Mouse (Mus musculus) erythroid progenitor cell, adult 5-6 weeks (primary cell): ENCODE measurements around the gene Cd276. TPM values are rescaled to one million over a fixed set of nuclear protein-coding genes. Genes with fewer than 3 reads are reported as not detected.

Source experiments
- ATAC-seq: replicated peaks from 2 replicates; pipeline ENCODE4 v1.8.0; 2016; ENCODE audit warnings: moderate number of reproducible peaks, mild to moderate bottlenecking, moderate TSS enrichment, inconsistent platforms; ENCODE audit not compliant: poor library complexity, low FRiP score, severe bottlenecking
- total RNA-seq, 2 experiments: library from RNA; stranded (forward) in 1 of 2; stranded (reverse) in 1 of 2; fragments of 150-400 nt in 1 of 2; fragments of 186-747, 209-891 nt in 1 of 2; gene quantifications; 2 replicates each; pipeline versions ENCODE4 v1.2.3 to v1.2.4; 2015 to 2017; ENCODE audit warnings: low replicate concordance in 2 of 2

Cd276 gene
- total RNA-seq, 2 experiments from 2014 or later, result not detected

GRCm38 (mm10) chr9:58554056-58554907, 955 bp downstream of the Cd276 start:
- no peak for ATAC-seq

- ATAC-seq, result no peak
These were observed 3.2 kb downstream of the Cd276 start for GRCm38 (mm10) chr9:58552083-58552482.

DNA sequence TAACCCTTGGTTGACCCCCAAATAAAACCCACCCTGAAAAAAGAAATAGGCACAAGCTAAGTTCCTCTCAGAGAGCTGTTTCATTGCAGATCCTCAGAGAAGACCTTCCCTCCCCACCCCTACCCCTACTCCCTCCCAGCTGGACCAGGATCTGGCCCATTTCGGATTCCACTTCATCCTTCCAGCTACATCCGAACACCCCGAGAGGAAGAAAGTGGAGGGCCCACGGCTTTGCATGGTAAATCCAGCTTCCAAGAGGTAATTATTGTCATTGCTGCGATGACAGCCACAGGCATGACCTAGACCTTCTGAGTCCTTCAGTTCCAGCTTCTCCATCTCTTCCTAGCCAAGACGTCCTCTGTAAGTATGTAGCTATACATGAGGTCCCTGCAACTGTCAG, 4.3 kb downstream of the Cd276 start:
- no peak for ATAC-seq

DNA sequence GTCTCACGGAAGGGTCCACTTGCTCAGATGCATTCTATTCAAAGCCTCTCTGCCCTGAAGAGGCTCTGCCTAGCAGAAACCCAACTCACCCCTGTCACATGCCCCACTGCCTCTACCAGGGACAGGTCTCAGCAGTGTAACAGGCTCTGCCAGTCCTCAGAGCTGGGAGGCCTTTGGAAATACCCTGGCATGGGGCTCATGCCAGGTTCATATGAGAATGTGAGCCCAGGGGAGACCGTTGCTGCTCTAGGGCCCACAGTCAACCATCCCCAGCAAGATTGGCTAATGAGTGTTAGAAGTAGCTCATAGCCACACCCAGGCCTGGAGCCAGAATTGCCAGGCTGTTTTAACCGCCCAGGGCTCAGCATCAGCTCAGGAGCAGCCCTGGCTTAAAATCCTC, 5.5 kb downstream of the Cd276 start:
- ATAC-seq, result no peak

DNA sequence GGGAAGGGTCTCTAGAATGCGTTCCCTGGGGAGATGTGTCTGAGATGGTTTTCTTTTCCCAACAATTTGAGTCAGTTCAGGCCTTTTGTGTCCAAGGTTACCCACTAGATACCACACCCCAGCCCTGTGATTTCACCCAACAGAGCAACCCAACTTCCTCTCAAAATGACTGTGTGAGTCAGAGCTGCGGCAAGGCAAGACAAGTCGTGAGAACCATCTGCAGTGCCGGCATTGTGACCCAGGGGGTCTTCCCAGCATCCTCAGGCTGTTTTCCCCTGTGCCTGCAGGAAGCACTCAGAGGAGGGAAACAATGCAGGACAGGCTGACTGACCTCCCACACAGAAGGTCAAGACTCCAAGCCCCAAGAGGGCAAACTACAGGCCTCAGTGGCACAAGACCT, 6.3 kb downstream of the Cd276 start:
- no peak for ATAC-seq

GRCm38 (mm10) chr9:58546630-58547360, 8.4 kb downstream of the Cd276 start:
- no peak for ATAC-seq

DNA sequence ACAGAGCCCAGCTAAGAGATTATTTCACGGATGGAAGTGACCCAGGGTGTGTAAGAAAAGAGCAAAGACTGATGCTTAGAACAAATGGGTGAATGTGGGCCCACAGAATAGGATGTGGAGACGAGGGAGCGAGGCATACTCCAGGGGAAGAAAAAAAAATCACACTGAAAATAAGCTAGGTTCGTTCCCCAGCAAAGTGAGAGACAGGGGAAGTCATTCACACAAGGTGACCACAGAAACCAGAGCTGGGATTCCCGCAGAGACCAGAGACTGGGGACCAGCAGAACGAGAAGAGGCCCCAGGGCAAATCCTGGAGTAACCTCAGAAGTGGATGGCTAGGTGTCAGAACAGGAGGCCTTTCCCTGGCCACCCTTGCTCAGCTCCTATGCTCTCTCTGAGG, 9.8 kb downstream of the Cd276 start:
- no peak for ATAC-seq

DNA sequence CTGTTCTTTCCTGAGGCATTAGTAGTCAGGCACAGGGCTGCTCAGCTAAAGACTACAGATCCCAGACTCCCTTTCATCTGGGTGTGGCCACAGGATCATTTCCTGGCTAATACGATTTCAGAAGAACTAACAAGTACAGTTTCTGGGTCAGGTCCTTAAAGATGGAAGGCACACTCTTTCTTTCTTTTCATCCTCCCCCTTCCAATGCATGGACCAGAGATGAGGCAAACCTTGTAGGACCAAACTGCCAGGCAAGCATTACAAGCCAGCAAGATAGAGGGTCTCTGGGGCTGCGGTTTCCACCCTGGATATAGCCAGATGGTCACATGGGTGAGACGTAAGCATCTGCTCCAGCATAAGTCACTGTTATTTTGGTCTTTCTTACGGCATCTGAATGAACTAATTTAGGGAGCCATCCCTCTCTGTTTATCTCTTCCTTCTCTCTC, 10.3 kb downstream of the Cd276 start:
- no peak for ATAC-seq

- no peak for ATAC-seq
These were observed 13.3 kb downstream of the Cd276 start for GRCm38 (mm10) chr9:58541895-58542338.

GRCm38 (mm10) chr9:58539886-58540285, 15.4 kb downstream of the Cd276 start:
- peak; percentile 50; the same call in 1 of the 2 replicates for ATAC-seq

DNA sequence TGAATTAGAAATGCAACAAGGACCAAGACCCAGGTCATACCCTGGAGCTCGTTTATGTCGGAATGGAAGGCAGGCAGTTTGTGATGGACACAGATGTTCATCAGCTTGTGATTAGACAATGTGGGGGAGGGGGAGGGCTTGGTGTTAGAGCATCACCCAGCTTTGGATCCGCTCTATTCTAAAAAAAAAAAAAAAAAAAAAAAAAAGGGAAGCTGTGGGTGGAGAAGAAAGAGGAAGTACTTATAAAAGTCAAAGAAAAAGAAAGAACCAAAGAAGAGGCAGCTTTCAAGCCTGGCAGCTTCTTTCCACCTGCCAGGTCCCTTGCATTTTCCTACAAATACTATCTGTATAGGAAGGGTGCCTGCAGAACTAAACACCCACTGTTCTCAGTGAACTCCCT, 17.5 kb downstream of the Cd276 start:
- ATAC-seq, result no peak

GRCm38 (mm10) chr9:58535447-58536134, 19.6 kb downstream of the Cd276 start:
- ATAC-seq, result no peak

- ATAC-seq, result peak; percentile 71
These were observed 20.5 kb downstream of the Cd276 start for GRCm38 (mm10) chr9:58534766-58535165.

- no peak for ATAC-seq
These were observed 21.9 kb downstream of the Cd276 start for GRCm38 (mm10) chr9:58533322-58533721.

- ATAC-seq, result no peak
These were observed 23.0 kb downstream of the Cd276 start for GRCm38 (mm10) chr9:58532236-58532635.

GRCm38 (mm10) chr9:58530407-58530806, 24.8 kb downstream of the Cd276 start:
- no peak for ATAC-seq

DNA sequence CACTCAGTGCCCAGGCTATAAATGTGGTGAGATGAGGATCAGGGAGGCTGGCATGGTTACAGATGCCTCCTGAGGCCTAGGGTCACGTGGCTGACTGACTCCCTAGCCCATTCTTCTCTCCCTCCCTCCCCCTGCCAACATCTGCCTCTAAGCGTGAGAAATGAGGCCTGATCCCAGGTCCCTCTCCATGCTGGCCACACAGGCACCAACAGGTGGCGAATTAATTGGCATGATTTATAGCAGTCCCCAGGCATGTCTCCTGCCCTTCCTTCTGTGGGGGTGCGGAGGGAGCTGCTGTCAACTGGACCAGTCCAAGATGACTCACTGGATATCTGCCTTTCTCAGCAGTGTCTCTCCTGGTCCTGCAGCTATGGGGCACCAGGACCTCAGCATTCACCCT, 27.4 kb downstream of the Cd276 start:
- no peak for ATAC-seq

DNA sequence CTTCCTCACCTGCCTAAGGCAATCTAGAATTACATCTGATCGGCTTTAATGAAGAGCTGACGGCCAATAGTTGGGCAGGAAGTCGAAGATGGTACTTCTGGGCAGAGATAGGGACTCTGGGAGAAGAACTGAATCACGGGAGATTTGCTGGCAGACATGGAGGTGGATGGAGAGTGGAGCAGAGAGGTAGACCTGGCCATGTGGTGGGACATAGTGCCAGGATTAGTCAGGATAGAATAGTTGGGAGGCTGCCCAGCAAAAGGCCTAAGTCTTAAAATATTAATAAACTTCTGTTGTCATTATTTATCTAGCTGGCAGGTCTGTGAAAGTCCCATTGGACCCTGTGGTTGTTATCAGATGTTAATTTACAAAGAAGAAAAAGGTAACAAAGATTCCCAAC, 30.1 kb downstream of the Cd276 start:
- ATAC-seq, result no peak

GRCm38 (mm10) chr9:58521883-58522423, 33.3 kb downstream of the Cd276 start:
- ATAC-seq, result no peak
